Mouse (Mus musculus): Measurements from ENCODE around the gene Dld.

- TF ChIP-seq POLR2A (IDR thresholded peaks at IDR 0.05; ENCODE audit: borderline replicate concordance, insufficient read depth, low read length) (no peak), CTCF (IDR thresholded peaks at IDR 0.05; ENCODE audit: borderline replicate concordance, insufficient read depth, low read depth, low read length) (no peak)
Observed at GRCm38 (mm10) chr12:31390571-31390970, 39.3 kb upstream of the Dld start, which contains the start of gene Slc26a3.

Measured in cerebellum, adult 2 months (tissue).